Mouse (Mus musculus) monocyte, adult 5-6 weeks (primary cell): ENCODE results near the gene Lgals12. TPM values are rescaled to one million over a fixed set of nuclear protein-coding genes. Genes with fewer than 3 reads are reported as not detected.

Experiments
- ATAC-seq: fragments of 153-309, 156-312 bp; replicated peaks from 2 replicates; pipeline ENCODE4 v1.8.0; 2017; ENCODE audit warnings: mild to moderate bottlenecking; ENCODE audit not compliant: low TSS enrichment, insufficient number of reproducible peaks, severe bottlenecking, poor library complexity, low FRiP score
- total RNA-seq: library from RNA; stranded (forward); fragments of 200-1000, 200-491, 200-594 nt; gene quantifications from 3 replicates; pipeline ENCODE4 v1.2.3, GENCODE M21; 2017

The Lgals12 gene
- total RNA-seq: not detected in 3 replicates

DNA sequence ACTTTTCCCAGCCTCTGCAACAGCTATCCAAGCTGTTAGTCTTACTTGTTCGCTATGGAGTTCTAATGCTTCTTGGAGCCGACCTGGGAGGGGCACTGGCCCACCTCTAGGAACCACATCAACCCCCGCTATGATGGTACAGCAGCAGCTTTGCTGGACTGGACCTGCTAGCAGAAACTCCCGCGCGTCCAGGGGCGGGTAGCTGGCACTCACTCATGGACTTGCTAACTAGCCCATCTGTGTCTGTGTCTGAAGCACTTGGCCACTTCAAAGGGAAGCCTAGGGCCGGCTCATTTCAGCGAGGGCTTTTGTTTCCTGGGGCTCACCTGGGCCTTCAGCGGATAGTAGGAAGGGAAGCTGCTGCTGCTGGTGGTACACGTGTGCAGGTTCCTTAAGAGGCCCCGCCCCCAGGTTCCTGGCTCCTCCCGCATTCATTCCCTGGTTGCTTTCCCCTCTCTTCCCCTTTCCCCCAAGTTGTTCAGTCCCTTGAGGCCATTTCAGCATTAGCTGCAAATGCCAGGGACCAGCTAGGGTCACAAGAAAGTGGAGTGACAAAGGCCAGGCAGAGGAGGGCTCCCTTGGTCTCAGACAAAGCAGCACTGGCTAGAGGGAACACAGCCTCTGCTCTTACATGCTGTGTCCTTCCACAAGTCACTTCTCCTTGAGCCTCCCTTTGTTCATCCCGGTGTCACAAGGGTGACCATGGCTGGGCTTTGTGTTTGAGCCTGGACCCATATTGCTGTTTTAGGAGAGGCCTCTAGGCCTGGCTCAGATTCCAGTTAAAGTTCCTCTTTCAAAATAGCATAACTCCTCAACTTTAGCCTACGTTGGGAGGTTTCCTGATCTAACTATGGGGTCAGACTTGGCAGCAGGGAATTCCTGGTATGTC lies at the start of gene Lgals12:
TSS of gene Lgals12 (minus strand) at position 393 of the 889 bp plus-strand sequence.
- no peak for ATAC-seq

DNA sequence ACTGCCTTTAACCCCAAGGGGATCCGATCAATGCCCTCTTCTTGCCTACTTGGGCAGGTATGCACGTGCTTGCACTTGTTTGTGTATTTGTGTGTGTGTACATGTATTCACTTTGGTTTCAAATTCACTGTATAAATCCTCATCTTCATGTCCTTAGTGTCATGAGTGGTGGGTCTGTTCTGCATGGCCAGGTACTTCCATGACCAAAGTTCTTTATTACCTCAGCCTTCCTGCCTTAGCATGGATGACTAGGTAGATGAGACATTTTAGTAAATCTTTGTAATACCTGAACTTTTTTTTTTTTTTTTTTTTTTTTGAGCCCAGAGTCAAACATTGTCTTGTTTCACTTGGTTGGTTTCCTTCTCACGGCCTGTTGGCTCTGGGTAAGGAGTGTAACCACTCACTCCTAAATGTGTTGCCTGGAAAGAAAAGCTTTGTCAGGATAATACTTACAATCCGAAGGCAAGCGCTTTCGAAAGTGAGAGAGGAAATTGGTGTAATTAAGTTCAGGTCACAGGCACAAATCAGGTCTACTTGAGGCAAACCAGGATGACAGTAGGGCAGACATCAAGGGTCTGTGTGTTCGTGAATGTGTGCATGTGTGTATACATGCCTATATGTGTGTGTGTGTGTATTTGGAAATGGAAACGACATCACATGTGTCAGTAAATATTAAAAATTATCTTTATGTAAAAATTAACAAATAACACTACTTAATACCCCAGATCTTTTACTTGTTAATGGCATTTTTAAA lies 42.1 kb upstream of the Lgals12 start:
- ATAC-seq: no peak

DNA sequence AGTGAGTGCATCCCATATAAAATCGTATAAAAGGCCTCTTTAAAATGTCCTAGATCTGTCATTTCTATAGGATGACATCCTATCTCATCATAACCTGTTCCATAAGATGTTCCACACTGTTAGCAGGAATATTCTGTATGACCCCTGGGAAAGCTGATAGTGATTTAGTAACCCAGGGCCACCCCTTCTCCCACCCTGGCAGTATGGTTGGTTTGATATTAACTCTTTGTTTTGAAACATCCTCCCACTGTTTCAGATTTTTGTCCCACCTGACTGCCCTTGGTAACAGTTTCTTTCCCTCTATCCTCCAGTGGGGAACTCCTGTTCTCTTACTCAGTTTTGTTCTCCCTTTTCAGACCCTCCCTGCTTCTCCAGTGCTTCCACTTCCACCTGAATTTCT lies 26.8 kb upstream of the Lgals12 start:
- no peak for ATAC-seq

DNA sequence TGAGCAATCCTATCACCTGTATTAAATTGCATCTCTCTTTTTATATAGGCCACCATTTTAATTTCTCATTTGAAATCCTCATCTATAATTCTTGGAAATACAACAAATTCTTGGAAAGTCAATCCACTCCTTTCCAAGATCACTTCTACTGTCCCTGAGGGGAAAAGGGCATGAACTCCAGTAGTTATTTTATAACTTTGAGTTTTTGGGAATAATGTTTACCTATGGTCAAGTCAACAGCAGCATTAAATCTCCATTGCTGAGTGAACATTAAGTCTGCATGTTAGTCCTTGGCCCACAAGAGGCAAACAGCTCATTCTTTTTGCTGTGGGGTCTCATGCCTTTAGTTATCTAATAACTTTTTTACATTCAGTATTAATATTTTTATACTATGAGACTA lies 26.0 kb upstream of the Lgals12 start:
- no peak for ATAC-seq

GRCm38 (mm10) chr19:7617696-7618095 lies 10.7 kb upstream of the Lgals12 start:
- ATAC-seq: 0 out of 2 replicates have a peak, but pooled peaks have one; percentile 40

DNA sequence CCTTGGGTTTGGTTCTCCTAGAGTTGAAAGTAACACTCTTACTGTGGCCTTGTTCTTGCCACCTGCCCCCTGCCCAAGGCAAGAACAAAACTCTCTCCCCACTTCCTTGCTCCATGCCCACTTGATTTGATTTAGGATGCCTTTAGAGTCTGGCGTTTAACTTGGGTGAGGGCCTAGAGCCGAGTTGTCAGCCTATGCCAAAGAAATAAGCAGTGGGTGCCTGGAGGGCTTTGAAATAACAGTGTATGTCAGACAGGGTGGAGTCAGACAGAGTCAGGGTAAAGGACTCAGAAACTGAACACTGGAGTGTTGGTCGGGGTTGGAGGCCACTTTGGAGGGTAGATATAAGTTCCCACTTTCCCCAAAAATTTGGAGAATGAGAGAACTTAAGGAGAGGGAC lies 10.1 kb upstream of the Lgals12 start:
- ATAC-seq: no peak

GRCm38 (mm10) chr19:7616231-7616930 lies 9.4 kb upstream of the Lgals12 start:
- no peak for ATAC-seq

GRCm38 (mm10) chr19:7613151-7613550 lies 6.2 kb upstream of the Lgals12 start:
- ATAC-seq: no peak

DNA sequence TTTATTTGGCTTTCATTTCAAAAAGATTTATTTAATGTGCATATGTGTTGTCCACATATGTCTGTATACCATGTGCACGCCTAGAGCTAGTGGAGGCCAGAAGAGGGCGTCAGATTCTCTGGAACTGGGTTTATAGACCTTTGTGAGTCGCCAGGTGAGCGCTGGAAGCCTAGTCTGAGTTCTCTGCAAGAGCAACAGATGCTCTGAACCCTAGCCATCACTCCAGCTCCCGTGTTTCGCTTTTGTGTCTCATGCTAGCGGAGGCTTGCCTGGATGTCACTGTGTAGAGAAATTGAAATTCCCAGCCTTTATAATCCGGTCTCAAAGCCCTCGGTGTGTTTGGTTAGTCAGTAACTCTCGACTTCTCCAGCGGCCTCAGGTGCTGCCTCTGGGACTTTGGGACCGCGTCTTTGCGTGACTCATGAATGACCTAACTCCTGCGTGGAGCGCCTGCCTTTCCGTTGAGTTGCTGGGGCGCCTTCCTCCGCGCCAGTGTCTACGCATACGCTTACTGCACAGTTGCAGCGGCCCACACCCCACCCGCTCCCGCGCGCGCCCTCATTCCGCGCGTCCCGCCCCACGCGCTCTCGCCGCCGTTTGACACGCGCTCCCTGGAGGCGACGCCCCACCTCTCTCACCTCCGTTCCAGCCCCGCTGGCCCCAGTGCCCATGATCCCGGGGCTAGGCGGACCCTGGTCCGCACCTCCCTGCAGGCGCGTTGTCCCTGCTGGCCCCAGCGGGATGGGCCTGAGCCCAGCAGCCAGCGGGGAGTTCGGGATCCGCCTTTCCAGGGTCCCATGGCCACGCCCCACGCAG lies 5.2 kb upstream of the Lgals12 start, which contains the start of gene Hrasls5:
TSS of gene Hrasls5 (plus strand) at position 600 of the 816 bp plus-strand sequence.
- ATAC-seq: no peak

- ATAC-seq: no peak
Observed at GRCm38 (mm10) chr19:7607690-7608201, 753 bp upstream of the Lgals12 start.

- no peak for ATAC-seq
Observed at GRCm38 (mm10) chr19:7605930-7606783, 836 bp downstream of the Lgals12 start.

- ATAC-seq: no peak
Observed at GRCm38 (mm10) chr19:7605013-7605412, 2.0 kb downstream of the Lgals12 start.

DNA sequence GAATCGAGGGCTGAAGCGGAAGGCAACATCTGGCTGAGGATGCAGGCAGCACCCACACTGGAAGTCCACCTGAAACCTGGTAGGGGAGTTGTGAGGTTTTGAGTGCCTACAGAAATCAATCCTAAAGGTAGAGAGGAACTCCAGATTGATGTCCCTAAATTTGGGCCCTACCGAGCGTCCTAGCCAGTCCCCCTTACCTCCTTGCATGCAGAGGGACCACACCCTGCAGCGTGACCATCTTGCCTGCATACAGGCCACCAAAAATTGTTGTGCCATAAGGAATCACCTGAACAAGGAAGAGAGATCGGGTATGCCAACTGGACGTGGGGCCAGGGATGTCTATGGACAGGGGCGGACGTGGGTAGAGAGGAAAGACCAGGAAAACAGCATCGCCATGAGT lies 2.9 kb downstream of the Lgals12 start:
- no peak for ATAC-seq

DNA sequence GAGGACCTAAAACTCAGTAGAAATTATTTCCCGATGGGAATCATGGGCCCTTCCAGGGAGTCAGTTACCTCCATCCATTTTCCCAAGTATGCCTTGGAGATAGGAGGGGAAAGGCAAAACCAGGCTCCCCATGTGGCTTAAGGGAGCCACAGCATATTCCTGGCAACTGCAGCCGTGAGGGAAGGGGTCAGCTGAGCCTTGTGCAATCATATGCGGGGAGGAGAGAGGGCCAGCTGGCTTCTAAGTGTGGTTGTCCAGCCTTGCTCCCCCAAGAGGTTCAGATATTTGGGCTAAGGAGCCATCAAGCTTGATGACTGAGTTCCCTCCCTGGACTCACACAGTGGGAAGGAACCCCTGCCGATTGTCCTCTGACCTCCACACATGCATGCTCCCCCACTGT lies 5.4 kb downstream of the Lgals12 start:
- ATAC-seq: no peak

DNA sequence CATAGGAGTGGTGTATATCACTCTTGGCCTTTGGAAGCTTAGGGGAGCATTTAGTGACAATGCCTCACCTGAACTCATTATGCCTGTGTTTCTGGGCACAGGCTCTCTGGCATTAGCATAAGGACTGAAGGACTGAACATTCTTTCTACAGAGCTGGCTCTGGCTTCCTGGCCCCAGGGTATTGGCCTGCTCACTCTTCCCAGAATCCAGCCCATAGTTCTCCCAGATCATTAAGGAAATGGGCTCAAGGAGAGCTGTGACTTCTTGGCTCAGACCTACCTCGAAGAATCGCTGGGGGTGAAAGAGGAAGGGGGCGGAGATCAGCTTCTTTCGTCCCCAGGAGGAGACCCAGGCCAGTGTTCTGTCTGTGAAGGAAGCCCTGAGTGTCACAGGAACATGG lies 8.5 kb downstream of the Lgals12 start:
- ATAC-seq: no peak

DNA sequence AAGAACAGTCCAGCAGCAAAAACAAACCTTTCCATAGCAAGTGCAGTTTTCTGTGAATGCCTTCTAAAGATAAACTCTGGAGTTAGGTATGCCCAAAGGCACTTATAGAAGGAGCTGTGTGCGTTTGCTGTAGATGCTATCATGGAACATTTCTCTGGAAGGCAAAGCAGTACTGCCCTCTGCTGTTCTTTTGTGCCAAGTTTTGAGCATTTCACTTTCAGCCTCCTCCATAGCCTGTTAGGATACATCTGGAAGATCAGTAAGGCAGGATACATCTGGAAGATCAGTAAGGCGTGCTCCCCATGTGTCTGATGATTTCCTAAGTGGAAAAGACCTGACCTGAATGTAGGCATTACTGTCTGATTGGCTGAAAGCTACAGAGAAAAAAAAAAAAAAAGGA lies 11.5 kb downstream of the Lgals12 start:
- no peak for ATAC-seq

- ATAC-seq: no peak
Observed at GRCm38 (mm10) chr19:7592018-7592417, 15.0 kb downstream of the Lgals12 start.
